Comparison of ENCODE assay signal across 8 mouse cellular contexts in genomic region chr7:80186021-80186420, GRCm38 (mm10). TPM values are rescaled to one million over a fixed set of nuclear protein-coding genes. Genes with fewer than 3 reads are reported as not detected.
DNase-seq lines count a peak whose midpoint lies in the region; ATAC-seq and TF ChIP-seq lines count a peak whose summit lies in the region.

No protein-coding gene starts in this region.

- no peak for TF ChIP-seq CTCF in kidney, adult 2 months (conservative IDR thresholded peaks at IDR 0.05; ENCODE audit: insufficient read depth, insufficient read length, low read depth, low read length)

- H3K4me1 ChIP-seq in brown adipose tissue, adult 24 weeks (ENCODE audit: control insufficient read depth, insufficient read depth, insufficient read length, low read length) = peaks cover 8% of the 10 kb centered on the region
- peaks cover 34% of the 10 kb centered on the region for H3K4me1 ChIP-seq in kidney, adult 2 months (ENCODE audit: control insufficient read depth, insufficient read depth, low read length)
- peaks cover 22% of the 10 kb centered on the region for H3K4me1 ChIP-seq in midbrain, embryonic 11.5 days (ENCODE audit: control insufficient read depth, insufficient read depth, low read length)

- H3K36me3 ChIP-seq in kidney, adult 2 months (ENCODE audit: control insufficient read depth, insufficient read depth, low read length) = no peaks in the 10 kb centered on the region
- H3K36me3 ChIP-seq in midbrain, embryonic 11.5 days (ENCODE audit: control insufficient read depth, insufficient read depth, low read length) = no peaks in the 10 kb centered on the region

- TF ChIP-seq POLR2A in kidney, adult 2 months (IDR thresholded peaks at IDR 0.05; ENCODE audit: low read depth, low read length) = no peak

- H3K9ac ChIP-seq in midbrain, embryonic 11.5 days (ENCODE audit: low read length) = no peak overlapping the region

- peak; percentile 40 for DNase-seq in cerebellum, adult 9-11 months
- DNase-seq in cerebellum, postnatal 14 days = no peak
- peak; percentile 84 to 90 for DNase-seq in heart, adult 18-20 months
- peak; percentile 93 for DNase-seq in kidney, adult 2 months
- no peak for DNase-seq in midbrain, embryonic 11.5 days (ENCODE audit: low spot score, missing footprints)
- DNase-seq in thymus, postnatal 4 days = no peak

- peak overlapping the region; percentile 56; the same call in 1 of the 2 replicates for H3K4me2 ChIP-seq in midbrain, embryonic 11.5 days

- no peaks in the 10 kb centered on the region for H3K27me3 ChIP-seq in kidney, adult 2 months (replicated peaks; ENCODE audit: control insufficient read depth, insufficient read depth, low read length)
- no peaks in the 10 kb centered on the region for H3K27me3 ChIP-seq in midbrain, embryonic 11.5 days (ENCODE audit: control insufficient read depth, insufficient read depth, low read length)

- peak overlapping the region; percentile 75 for H3K4me3 ChIP-seq in brown adipose tissue, adult 24 weeks (ENCODE audit: insufficient read depth, low read depth, low read length)
- peak overlapping the region; percentile 78; the same call in 1 of the 2 replicates for H3K4me3 ChIP-seq in kidney, adult 2 months (ENCODE audit: insufficient read depth, low read depth, low read length)
- H3K4me3 ChIP-seq in midbrain, embryonic 11.5 days (ENCODE audit: low read depth, low read length) = no peak overlapping the region

- 9% methylated on average over 8 of the region's 8 CpGs for WGBS in kidney, adult 2 months
- WGBS in midbrain, embryonic 11.5 days = 12% methylated on average over 8 of the region's 8 CpGs

- H3K9me3 ChIP-seq in midbrain, embryonic 11.5 days (ENCODE audit: control insufficient read depth, low read length) = no peaks in the 10 kb centered on the region

- H3K27ac ChIP-seq in brown adipose tissue, adult 24 weeks (replicated peaks; ENCODE audit: low read depth, low read length) = peak overlapping the region; percentile 83
- peak overlapping the region; percentile 97 for H3K27ac ChIP-seq in kidney, adult 2 months (ENCODE audit: insufficient read depth, low read depth, low read length)
- peak overlapping the region; percentile 83; the same call in 1 of the 2 replicates for H3K27ac ChIP-seq in midbrain, embryonic 11.5 days (ENCODE audit: low read depth, low read length)

- no peak for ATAC-seq in midbrain, embryonic 11.5 days (ENCODE audit: low FRiP score)
- ATAC-seq in frontal cortex, adult (ENCODE audit: low TSS enrichment) = no peak

RNA-seq across cellular contexts. Expression of gene Sema4b, which starts 0.6 kb away (rescaled TPM):
- 13.1 and 15.1 TPM in 2 replicates for polyA plus RNA-seq in brown adipose tissue, adult 24 weeks (2012; ENCODE audit: insufficient read depth, insufficient read length, missing spikeins)
- total RNA-seq in heart, adult 18-20 months (2021) = 10 to 100 TPM; 10.6 to 12.6 TPM
- 24.4 and 26.3 TPM in 2 replicates for polyA plus RNA-seq in kidney, adult 2 months (2012; rRNA removed)
- 9.6 and 10.5 TPM in 2 replicates for polyA plus RNA-seq in midbrain, embryonic 11.5 days (2014; fragmentation: Nextera tagmentation; extraction: Ambion mirVana)

RNA-seq across cellular contexts. Expression of gene Cib1, which starts 46.6 kb away (rescaled TPM):
- polyA plus RNA-seq in brown adipose tissue, adult 24 weeks (2012; ENCODE audit: insufficient read depth, insufficient read length, missing spikeins) = 56.7 and 63.4 TPM in 2 replicates
- total RNA-seq in heart, adult 18-20 months (2021) = 10 to 100 TPM; 15.2 to 18.6 TPM
- 333 and 344 TPM in 2 replicates for polyA plus RNA-seq in kidney, adult 2 months (2012; rRNA removed)
- 49.8 and 55.0 TPM in 2 replicates for polyA plus RNA-seq in midbrain, embryonic 11.5 days (2014; fragmentation: Nextera tagmentation; extraction: Ambion mirVana)

RNA-seq across cellular contexts. Expression of gene Gdpgp1, which starts 46.6 kb away (rescaled TPM):
- 0.71 and 2.9 TPM in 2 replicates for polyA plus RNA-seq in brown adipose tissue, adult 24 weeks (2012; ENCODE audit: insufficient read depth, insufficient read length, missing spikeins)
- total RNA-seq in heart, adult 18-20 months (2021) = 1 to 10 TPM; 1.2 to 1.6 TPM
- polyA plus RNA-seq in kidney, adult 2 months (2012; rRNA removed) = 2.4 and 2.6 TPM in 2 replicates
- 3.8 and 4.5 TPM in 2 replicates for polyA plus RNA-seq in midbrain, embryonic 11.5 days (2014; fragmentation: Nextera tagmentation; extraction: Ambion mirVana)

Comparison
In these comparisons a context has a peak if more than half of its experiments do, and no peak if none do; other contexts are left out.
1. DNase-seq: peak in cerebellum, adult 9-11 months (single experiment), heart, adult 18-20 months (2 of 2) and kidney, adult 2 months (single experiment); none in cerebellum, postnatal 14 days (0 of 2), midbrain, embryonic 11.5 days (single experiment) and thymus, postnatal 4 days (single experiment).
2. Peak in every context shown above with its lines, with median percentiles within 50 percentile points of each other: H3K27ac ChIP-seq.